Mouse (Mus musculus) spleen, adult 2 months (tissue): Measurements from ENCODE around the gene Atp6v0d1. TPM values are rescaled to one million over a fixed set of nuclear protein-coding genes. Genes with fewer than 3 reads are reported as not detected.

Experiments used
- DNase-seq, 2 experiments: peaks; one replicate each; pipeline versions ENCODE4 v3.0.0 to v3.0.0-alpha.2; 2012 to 2021; ENCODE audit warnings: low spot score in 2 of 2, low read depth in 1 of 2
- H3K27ac ChIP-seq: fragments of 200-500 bp; 2 replicates; pipeline ENCODE4 v1.5.1; 2012; ENCODE audit warnings: low read length, inconsistent platforms; ENCODE audit not compliant: insufficient read depth
- H3K27me3 ChIP-seq: fragments of 200-500 bp; 2 replicates; pipeline ENCODE4 v1.6.1; 2012; ENCODE audit warnings: mild to moderate bottlenecking, moderate library complexity, low read length, inconsistent platforms; ENCODE audit not compliant: control insufficient read depth, insufficient read depth
- H3K36me3 ChIP-seq: fragments of 200-500 bp; 2 replicates; pipeline ENCODE4 v1.6.1; 2012; ENCODE audit warnings: mild to moderate bottlenecking, low read length, inconsistent platforms; ENCODE audit not compliant: control insufficient read depth, insufficient read depth
- H3K4me1 ChIP-seq: fragments of 200-500 bp; 2 replicates; pipeline ENCODE4 v1.6.1; 2011; ENCODE audit warnings: inconsistent platforms; ENCODE audit not compliant: control insufficient read depth, insufficient read depth, insufficient read length
- H3K4me3 ChIP-seq: fragments of 200-500 bp; 2 replicates; pipeline ENCODE4 v1.5.1; 2011; ENCODE audit warnings: mild to moderate bottlenecking, inconsistent platforms; ENCODE audit not compliant: insufficient read depth, insufficient read length; ENCODE audit errors: extremely low read depth
- CTCF ChIP-seq: fragments of 200-500 bp; IDR thresholded peaks from 2 replicates; pipeline ENCODE4 v1.5.1; 2011; ENCODE audit warnings: mild to moderate bottlenecking, inconsistent platforms; ENCODE audit not compliant: insufficient read depth, insufficient read length, insufficient replicate concordance; ENCODE audit errors: extremely low read depth
- POLR2A ChIP-seq: fragments of 200-500 bp; IDR thresholded peaks from 2 replicates; pipeline ENCODE4 v1.6.1; 2011; ENCODE audit warnings: low read depth, low read length, inconsistent platforms
- WGBS: fragments of 180-500 bp; shearing (Covaris S2); methylation state at CpG from one replicate; pipeline ENCODE4 v1.1.7; 2018; 5-methylcytosine and 5-hydroxymethylcytosine counted together
- polyA plus RNA-seq: library from polyadenylated mRNA; depleted of rRNA; stranded (reverse); fragments of >200 nt; gene quantifications from 2 replicates; pipeline ENCODE4 v1.2.3, GENCODE M21; 2012

The Atp6v0d1 gene
- polyA plus RNA-seq, 1 experiment = 72.0 TPM

- no peak overlapping the region for H3K4me3 ChIP-seq
Observed at GRCm38 (mm10) chr8:105563871-105564270, 2.0 kb downstream of the Atp6v0d1 start.

GRCm38 (mm10) chr8:105562863-105563262 is 3.0 kb downstream of the Atp6v0d1 start:
- Histone ChIP-seq H3K4me3 (no peak overlapping the region), H3K4me1 (peaks cover 2% of the 10 kb centered on the region; the same call in 1 of the 2 replicates), H3K27ac (no peak overlapping the region), H3K36me3 (peaks cover 1% of the 10 kb centered on the region), H3K27me3 (no peaks in the 10 kb centered on the region)
- TF ChIP-seq CTCF (no peak), POLR2A (no peak)
- 90% methylated on average over 3 of the region's 3 CpGs for WGBS
- DNase-seq = no peak

More at GRCm38 (mm10) chr8:105563871-105564270, 2.0 kb downstream of the Atp6v0d1 start:
- no peak for DNase-seq
- WGBS = 100% methylated on average over 1 of the region's 1 CpGs
- Histone ChIP-seq H3K4me1 (peaks cover 2% of the 10 kb centered on the region; the same call in 1 of the 2 replicates), H3K27ac (no peak overlapping the region), H3K27me3 (no peaks in the 10 kb centered on the region), H3K36me3 (peaks cover 1% of the 10 kb centered on the region)
- no peak for TF ChIP-seq POLR2A
- no peak for TF ChIP-seq CTCF

GRCm38 (mm10) chr8:105555230-105555629 is 10.6 kb downstream of the Atp6v0d1 start:
- Histone ChIP-seq H3K4me3 (no peak overlapping the region), H3K27ac (no peak overlapping the region), H3K36me3 (peaks cover 1% of the 10 kb centered on the region), H3K27me3 (no peaks in the 10 kb centered on the region), H3K4me1 (no peaks in the 10 kb centered on the region)
- 92% methylated on average over 3 of the region's 3 CpGs for WGBS
- TF ChIP-seq CTCF = no peak
- TF ChIP-seq POLR2A = no peak
- DNase-seq = no peak

DNA sequence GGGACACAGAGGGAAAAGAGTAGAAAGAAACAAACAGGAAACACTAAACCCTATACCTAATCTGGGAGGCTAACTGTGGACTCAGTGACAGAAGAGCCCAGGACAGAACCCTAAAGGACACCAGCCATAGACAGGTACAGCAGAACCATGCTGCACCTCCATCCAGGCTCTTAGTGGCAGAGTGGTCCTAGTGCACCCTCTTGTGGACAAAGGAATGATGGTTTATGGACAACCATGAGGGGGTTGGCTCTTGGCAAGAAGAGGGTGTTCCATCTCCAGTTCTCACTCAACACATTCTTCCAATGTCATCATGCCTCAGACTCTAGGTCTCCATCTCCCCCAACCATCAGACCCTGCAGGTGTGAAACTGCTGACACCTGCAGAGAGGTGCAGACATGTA is 11.8 kb downstream of the Atp6v0d1 start:
- Histone ChIP-seq H3K4me3 (no peak overlapping the region), H3K27ac (no peak overlapping the region), H3K4me1 (no peaks in the 10 kb centered on the region), H3K27me3 (no peaks in the 10 kb centered on the region), H3K36me3 (no peaks in the 10 kb centered on the region)
- peak; percentile 25 to 46 for DNase-seq
- TF ChIP-seq POLR2A = no peak
- peak; percentile 70; the same call in 1 of the 2 replicates for TF ChIP-seq CTCF

- Histone ChIP-seq H3K27ac (no peak overlapping the region), H3K36me3 (no peaks in the 10 kb centered on the region), H3K27me3 (no peaks in the 10 kb centered on the region), H3K4me1 (no peaks in the 10 kb centered on the region), H3K4me3 (no peak overlapping the region)
- WGBS = 91% methylated on average over 1 of the region's 1 CpGs
- TF ChIP-seq CTCF = no peak
- no peak for TF ChIP-seq POLR2A
- DNase-seq = no peak
Observed at GRCm38 (mm10) chr8:105552824-105553223, 13.0 kb downstream of the Atp6v0d1 start.

DNA sequence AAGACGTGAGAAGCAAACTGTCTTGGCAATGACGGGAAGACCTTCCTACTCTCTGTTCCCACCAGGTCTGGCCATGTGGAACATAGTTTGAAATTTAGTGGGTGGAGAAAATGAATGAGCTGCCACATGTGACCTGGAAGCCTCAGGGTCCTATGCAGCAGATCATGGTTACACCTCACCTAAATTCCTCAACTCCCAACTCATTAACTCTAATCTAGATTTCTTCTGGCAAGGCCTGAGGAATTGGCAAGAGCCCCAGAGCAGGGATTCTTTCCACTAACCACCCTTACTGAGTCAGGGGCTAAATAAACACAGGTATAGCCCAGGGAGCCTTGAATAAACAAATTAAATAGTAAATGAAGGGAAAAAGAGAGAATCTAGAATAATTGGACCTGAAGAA is 13.8 kb downstream of the Atp6v0d1 start:
- Histone ChIP-seq H3K4me3 (no peak overlapping the region), H3K27ac (no peak overlapping the region), H3K36me3 (no peaks in the 10 kb centered on the region), H3K4me1 (no peaks in the 10 kb centered on the region), H3K27me3 (no peaks in the 10 kb centered on the region)
- no peak for DNase-seq
- 95% methylated on average over 2 of the region's 2 CpGs for WGBS
- TF ChIP-seq POLR2A (no peak), CTCF (no peak)

DNA sequence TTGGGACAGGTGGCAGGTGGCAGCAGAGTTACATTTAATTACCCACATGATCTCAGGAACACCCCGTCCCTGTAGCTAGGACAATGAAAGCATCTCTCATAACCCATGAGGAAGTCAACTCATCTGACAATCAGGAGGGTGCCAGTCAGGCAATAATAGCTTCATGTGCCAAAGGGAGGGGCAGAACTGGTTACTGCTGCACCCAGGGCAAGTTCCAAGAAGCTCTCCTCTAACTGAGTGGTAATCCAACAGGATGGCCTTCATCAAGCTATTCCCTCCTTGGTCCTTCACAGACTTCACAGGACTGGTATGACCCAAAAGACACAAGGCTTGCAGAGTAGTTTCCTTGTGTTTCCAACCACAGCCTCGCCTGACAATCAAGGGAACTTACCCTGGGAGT is 15.8 kb downstream of the Atp6v0d1 start:
- no peak for DNase-seq
- Histone ChIP-seq H3K4me1 (no peaks in the 10 kb centered on the region), H3K36me3 (no peaks in the 10 kb centered on the region), H3K4me3 (no peak overlapping the region), H3K27ac (no peak overlapping the region), H3K27me3 (no peaks in the 10 kb centered on the region)
- WGBS = 69% methylated on average over 2 of the region's 2 CpGs
- no peak for TF ChIP-seq POLR2A
- TF ChIP-seq CTCF = no peak
